Mouse (Mus musculus) stomach, embryonic 15.5 days (tissue): ENCODE results near the gene Otub2. TPM values are rescaled to one million over a fixed set of nuclear protein-coding genes. Genes with fewer than 3 reads are reported as not detected.

Experiments
- ATAC-seq: fragments of 200-750 bp; cut with Nextera tagmentation; 2 replicates; pipeline ENCODE4 v1.8.0; 2017; ENCODE audit warnings: low read depth, moderate number of reproducible peaks, moderate TSS enrichment; ENCODE audit not compliant: insufficient read depth, low FRiP score
- H3K27ac ChIP-seq: fragments of 300-500 bp; sonication (generic); 2 replicates; pipeline ENCODE4 v1.5.1; 2015; ENCODE audit warnings: mild to moderate bottlenecking, inconsistent platforms
- H3K27me3 ChIP-seq: fragments of 300-500 bp; sonication (generic); replicated peaks from 2 replicates; pipeline ENCODE4 v1.6.1; 2015; ENCODE audit warnings: inconsistent platforms
- H3K36me3 ChIP-seq: fragments of 300-500 bp; sonication (generic); 2 replicates; pipeline ENCODE4 v1.6.1; 2015; ENCODE audit warnings: inconsistent platforms
- H3K4me1 ChIP-seq: fragments of 300-500 bp; sonication (generic); 2 replicates; pipeline ENCODE4 v1.6.1; 2015; ENCODE audit warnings: inconsistent platforms
- H3K4me2 ChIP-seq: fragments of 300-500 bp; sonication (generic); 2 replicates; pipeline ENCODE4 v1.6.1; 2015; ENCODE audit warnings: mild to moderate bottlenecking, inconsistent platforms
- H3K4me3 ChIP-seq: fragments of 300-500 bp; sonication (generic); replicated peaks from 2 replicates; pipeline ENCODE4 v1.5.1; 2015; ENCODE audit warnings: inconsistent platforms
- H3K9ac ChIP-seq: fragments of 300-500 bp; sonication (generic); 2 replicates; pipeline ENCODE4 v1.6.1; 2015; ENCODE audit warnings: inconsistent platforms
- H3K9me3 ChIP-seq: fragments of 300-500 bp; sonication (generic); 2 replicates; pipeline ENCODE4 v1.6.1; 2016; ENCODE audit warnings: inconsistent platforms
- WGBS: fragments of 180-500 bp; shearing (Covaris S2); methylation state at CpG from one replicate; pipeline ENCODE4 v1.1.7; 2015; 5-methylcytosine and 5-hydroxymethylcytosine counted together
- polyA plus RNA-seq: library from polyadenylated mRNA; unstranded; fragments of >200 nt; fragmentation: Nextera tagmentation; extraction: Ambion mirVana; gene quantifications from 2 replicates; pipeline ENCODE4 v1.2.1, GENCODE M21; 2015

Otub2 gene
- polyA plus RNA-seq, 1 experiment from 2014 or later, result 9.2 TPM

GRCm38 (mm10) chr12:103358951-103359801 lies 29.3 kb upstream of the Otub2 start:
- no peak for ATAC-seq
- WGBS, result 52% methylated on average over 4 of the region's 4 CpGs
- Histone ChIP-seq H3K4me2 (no peak overlapping the region), H3K4me1 (no peaks in the 10 kb centered on the region; the same call in 1 of the 2 replicates), H3K9me3 (no peaks in the 10 kb centered on the region), H3K36me3 (no peaks in the 10 kb centered on the region), H3K4me3 (no peak overlapping the region), H3K27me3 (no peaks in the 10 kb centered on the region), H3K27ac (no peak overlapping the region), H3K9ac (no peak overlapping the region)

DNA sequence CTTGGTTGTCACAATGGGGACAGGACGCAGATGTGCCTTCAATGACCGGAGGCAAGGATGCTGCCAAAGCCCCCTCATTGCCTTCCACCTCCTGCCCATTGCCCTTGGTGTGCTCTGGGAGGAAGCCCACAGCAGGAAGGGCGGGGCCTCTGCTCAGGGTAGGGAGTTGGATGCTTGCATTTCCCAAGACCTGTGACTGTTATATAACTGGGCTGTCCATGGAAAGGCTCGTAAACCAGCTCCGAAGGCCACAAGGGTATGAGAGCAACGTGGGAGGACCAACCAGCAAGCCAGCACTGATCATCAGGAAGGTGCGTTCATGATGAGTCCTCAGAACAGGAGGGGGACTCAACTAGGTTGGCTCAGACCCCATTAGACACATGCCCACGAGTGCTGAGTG lies 27.7 kb upstream of the Otub2 start:
- no peaks in the 10 kb centered on the region for H3K36me3 ChIP-seq
- no peak overlapping the region for H3K27ac ChIP-seq
- H3K27me3 ChIP-seq, result no peaks in the 10 kb centered on the region
- no peak overlapping the region for H3K4me2 ChIP-seq
- H3K4me1 ChIP-seq, result no peaks in the 10 kb centered on the region; the same call in 1 of the 2 replicates
- no peak overlapping the region for H3K4me3 ChIP-seq
- H3K9ac ChIP-seq, result no peak overlapping the region
- ATAC-seq, result no peak
- H3K9me3 ChIP-seq, result no peaks in the 10 kb centered on the region
- 80% methylated on average over 8 of the region's 8 CpGs for WGBS

DNA sequence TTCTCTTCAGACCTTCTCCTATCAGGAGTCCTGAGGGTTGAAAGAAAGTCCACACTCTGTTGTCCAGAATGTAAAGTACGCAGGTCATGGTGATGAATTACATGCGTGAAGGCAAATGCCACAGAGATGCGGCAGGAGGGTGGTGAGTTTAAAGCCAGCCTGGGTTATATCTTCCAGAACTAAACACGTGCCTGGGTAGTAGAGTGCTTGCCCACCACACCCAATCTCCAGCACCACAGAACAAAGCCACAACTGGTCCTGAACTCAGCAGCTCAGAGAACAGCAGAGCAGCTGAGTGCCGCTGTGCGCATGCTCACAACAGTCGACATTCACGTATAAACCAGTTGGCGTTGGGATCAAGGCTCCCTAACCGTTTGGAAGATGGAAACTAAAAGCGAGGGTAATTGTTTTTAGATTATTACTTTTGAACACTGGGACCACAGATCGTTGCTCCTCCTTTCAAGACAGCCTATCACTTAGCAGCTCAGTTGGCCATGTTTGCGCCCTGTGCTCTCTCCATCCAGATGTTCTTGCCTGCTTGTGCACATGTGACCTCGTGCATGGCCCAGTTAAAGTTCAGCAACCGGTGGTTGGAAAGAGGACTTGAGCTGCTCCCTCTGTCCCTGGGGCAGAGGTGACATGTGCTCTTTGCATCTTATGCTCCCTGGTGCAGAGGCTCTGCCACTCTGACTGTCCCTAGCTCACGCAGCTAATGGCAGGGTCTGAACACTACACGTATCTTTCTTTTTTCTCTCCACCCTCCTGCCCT lies 26.8 kb upstream of the Otub2 start:
- Histone ChIP-seq H3K9ac (no peak overlapping the region), H3K36me3 (no peaks in the 10 kb centered on the region), H3K9me3 (no peaks in the 10 kb centered on the region), H3K27ac (no peak overlapping the region), H3K4me3 (no peak overlapping the region), H3K27me3 (no peaks in the 10 kb centered on the region), H3K4me2 (no peak overlapping the region), H3K4me1 (no peaks in the 10 kb centered on the region; the same call in 1 of the 2 replicates)
- ATAC-seq, result no peak
- 81% methylated on average over 17 of the region's 17 CpGs for WGBS

- Histone ChIP-seq H3K36me3 (no peaks in the 10 kb centered on the region), H3K4me3 (no peak overlapping the region), H3K4me1 (no peaks in the 10 kb centered on the region; the same call in 1 of the 2 replicates), H3K27ac (no peak overlapping the region), H3K9me3 (no peaks in the 10 kb centered on the region), H3K27me3 (no peaks in the 10 kb centered on the region), H3K4me2 (no peak overlapping the region), H3K9ac (no peak overlapping the region)
- WGBS, result 68% methylated on average over 3 of the region's 3 CpGs
- ATAC-seq, result no peak
Observed at GRCm38 (mm10) chr12:103362336-103362735, 26.1 kb upstream of the Otub2 start.

GRCm38 (mm10) chr12:103367171-103367570 lies 21.3 kb upstream of the Otub2 start:
- no peak for ATAC-seq
- no peak overlapping the region for H3K9ac ChIP-seq
- WGBS, result 78% methylated on average over 2 of the region's 2 CpGs

GRCm38 (mm10) chr12:103367620-103368325 lies 20.7 kb upstream of the Otub2 start:
- H3K9me3 ChIP-seq, result no peaks in the 10 kb centered on the region
- no peak overlapping the region for H3K9ac ChIP-seq
- no peaks in the 10 kb centered on the region for H3K36me3 ChIP-seq
- H3K27me3 ChIP-seq, result no peaks in the 10 kb centered on the region
- H3K4me1 ChIP-seq, result peaks cover 6% of the 10 kb centered on the region; the same call in 1 of the 2 replicates
- 15% methylated on average over 18 of the region's 18 CpGs for WGBS
- peak overlapping the region; percentile 40 for H3K4me2 ChIP-seq
- H3K4me3 ChIP-seq, result no peak overlapping the region
- H3K27ac ChIP-seq, result no peak overlapping the region
- ATAC-seq, result no peak

More at GRCm38 (mm10) chr12:103367171-103367570, 21.3 kb upstream of the Otub2 start:
- H3K27ac ChIP-seq, result no peak overlapping the region
- H3K4me3 ChIP-seq, result no peak overlapping the region
- no peaks in the 10 kb centered on the region for H3K27me3 ChIP-seq
- H3K4me1 ChIP-seq, result peaks cover 6% of the 10 kb centered on the region; the same call in 1 of the 2 replicates
- no peak overlapping the region for H3K4me2 ChIP-seq
- H3K36me3 ChIP-seq, result no peaks in the 10 kb centered on the region
- no peaks in the 10 kb centered on the region for H3K9me3 ChIP-seq

- ATAC-seq, result no peak
- 68% methylated on average over 7 of the region's 7 CpGs for WGBS
Observed at GRCm38 (mm10) chr12:103368326-103368669, 20.2 kb upstream of the Otub2 start.

DNA sequence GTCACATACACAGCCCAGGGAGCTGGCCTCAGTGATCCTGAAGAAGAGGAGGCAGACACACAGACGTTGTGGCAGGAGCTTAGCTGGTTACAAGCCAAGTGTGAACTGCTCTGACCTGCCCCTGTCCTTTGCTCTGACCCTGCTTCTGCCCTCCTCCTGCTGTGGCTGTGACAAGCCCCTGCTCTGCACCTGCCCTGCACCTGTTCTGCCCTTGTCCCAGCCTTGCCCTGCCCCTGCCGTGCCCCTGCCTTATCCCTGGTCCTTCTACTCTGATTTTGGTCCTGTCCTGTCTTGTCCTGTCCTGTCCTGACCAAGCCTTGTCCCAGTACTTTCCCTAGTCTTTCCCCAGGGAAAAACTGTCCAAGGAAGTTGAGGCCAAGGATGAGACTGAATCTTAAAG lies 19.7 kb upstream of the Otub2 start:
- Histone ChIP-seq H3K36me3 (no peaks in the 10 kb centered on the region), H3K9ac (no peak overlapping the region), H3K4me1 (peaks cover 6% of the 10 kb centered on the region; the same call in 1 of the 2 replicates), H3K27ac (no peak overlapping the region), H3K9me3 (no peaks in the 10 kb centered on the region), H3K4me2 (no peak overlapping the region), H3K4me3 (no peak overlapping the region), H3K27me3 (no peaks in the 10 kb centered on the region)
- ATAC-seq, result no peak
- 48% methylated on average over 2 of the region's 2 CpGs for WGBS

More at GRCm38 (mm10) chr12:103368326-103368669, 20.2 kb upstream of the Otub2 start:
- peaks cover 6% of the 10 kb centered on the region; the same call in 1 of the 2 replicates for H3K4me1 ChIP-seq
- H3K4me3 ChIP-seq, result no peak overlapping the region
- H3K36me3 ChIP-seq, result no peaks in the 10 kb centered on the region
- H3K27me3 ChIP-seq, result no peaks in the 10 kb centered on the region
- H3K4me2 ChIP-seq, result peak overlapping the region; percentile 40; the same call in 1 of the 2 replicates
- H3K9me3 ChIP-seq, result no peaks in the 10 kb centered on the region
- H3K9ac ChIP-seq, result no peak overlapping the region
- H3K27ac ChIP-seq, result no peak overlapping the region

GRCm38 (mm10) chr12:103370861-103371260 lies 17.6 kb upstream of the Otub2 start:
- H3K9ac ChIP-seq, result no peak overlapping the region
- H3K27ac ChIP-seq, result no peak overlapping the region
- H3K9me3 ChIP-seq, result no peaks in the 10 kb centered on the region
- peaks cover 6% of the 10 kb centered on the region; the same call in 1 of the 2 replicates for H3K4me1 ChIP-seq
- H3K27me3 ChIP-seq, result no peaks in the 10 kb centered on the region
- WGBS, result 68% methylated on average over 4 of the region's 4 CpGs
- H3K4me3 ChIP-seq, result no peak overlapping the region
- no peak overlapping the region for H3K4me2 ChIP-seq
- H3K36me3 ChIP-seq, result no peaks in the 10 kb centered on the region
- ATAC-seq, result no peak

GRCm38 (mm10) chr12:103371711-103372110 lies 16.8 kb upstream of the Otub2 start:
- whole genome bisulfite sequencing, result 25% methylated on average over 6 of the region's 6 CpGs
- no peak overlapping the region for H3K4me2 ChIP-seq
- no peaks in the 10 kb centered on the region for H3K36me3 ChIP-seq
- H3K9ac ChIP-seq, result no peak overlapping the region
- no peak overlapping the region for H3K4me3 ChIP-seq
- ATAC-seq, result no peak
- peaks cover 6% of the 10 kb centered on the region; the same call in 1 of the 2 replicates for H3K4me1 ChIP-seq
- no peaks in the 10 kb centered on the region for H3K27me3 ChIP-seq
- no peaks in the 10 kb centered on the region for H3K9me3 ChIP-seq
- no peak overlapping the region for H3K27ac ChIP-seq

- peak; percentile 56; the same call in 1 of the 2 replicates for ATAC-seq
- no peak overlapping the region for H3K4me2 ChIP-seq
- H3K27ac ChIP-seq, result no peak overlapping the region
- H3K9ac ChIP-seq, result no peak overlapping the region
- 57% methylated on average over 8 of the region's 8 CpGs for WGBS
- H3K4me3 ChIP-seq, result no peak overlapping the region
- no peaks in the 10 kb centered on the region for H3K36me3 ChIP-seq
- H3K9me3 ChIP-seq, result no peaks in the 10 kb centered on the region
- no peaks in the 10 kb centered on the region for H3K27me3 ChIP-seq
- H3K4me1 ChIP-seq, result no peaks in the 10 kb centered on the region
Observed at GRCm38 (mm10) chr12:103373530-103374236, 14.8 kb upstream of the Otub2 start.
